Mouse (Mus musculus) midbrain, embryonic 16.5 days (tissue): ENCODE measurements at regions not wholly inside any gene's neighbourhood (a gene's known extent, or its start where the extent isn't known, plus 50 kb on each side); places are given as distances from the start of the nearest gene placed in this dataset.

Source experiments
- ATAC-seq: fragments of 200-750 bp; cut with Nextera tagmentation; 2 replicates; pipeline ENCODE4 v1.8.0; 2017; ENCODE audit warnings: moderate TSS enrichment
- H3K27ac ChIP-seq: fragments of 300-500 bp; sonication (generic); 2 replicates; pipeline ENCODE4 v1.5.1; 2014; ENCODE audit warnings: mild to moderate bottlenecking, low read length, mixed read lengths
- H3K27me3 ChIP-seq: fragments of 300-500 bp; sonication (generic); 2 replicates; pipeline ENCODE4 v1.6.1; 2014; ENCODE audit warnings: low read depth, low read length, mixed read lengths; ENCODE audit not compliant: control insufficient read depth, insufficient read depth
- H3K36me3 ChIP-seq: fragments of 300-500 bp; sonication (generic); 2 replicates; pipeline ENCODE4 v1.6.1; 2014; ENCODE audit warnings: mild to moderate bottlenecking, low read length, moderate library complexity, mixed read lengths; ENCODE audit not compliant: control insufficient read depth, insufficient read depth
- H3K4me1 ChIP-seq: fragments of 300-500 bp; sonication (generic); 2 replicates; pipeline ENCODE4 v1.6.1; 2014; ENCODE audit warnings: mild to moderate bottlenecking, low read length, mixed read lengths; ENCODE audit not compliant: control insufficient read depth, insufficient read depth
- H3K4me2 ChIP-seq: fragments of 300-500 bp; sonication (generic); 2 replicates; pipeline ENCODE4 v1.6.1; 2014; ENCODE audit warnings: mild to moderate bottlenecking, low read length, mixed read lengths
- H3K4me3 ChIP-seq: fragments of 300-500 bp; sonication (generic); 2 replicates; pipeline ENCODE4 v1.5.1; 2014; ENCODE audit warnings: low read depth, mild to moderate bottlenecking, low read length, moderate library complexity, mixed read lengths
- H3K9ac ChIP-seq: fragments of 300-500 bp; sonication (generic); 2 replicates; pipeline ENCODE4 v1.6.1; 2014; ENCODE audit warnings: low read depth, low read length, mixed read lengths
- H3K9me3 ChIP-seq: fragments of 300-500 bp; sonication (generic); replicated peaks from 2 replicates; pipeline ENCODE4 v1.6.1; 2014; ENCODE audit warnings: mild to moderate bottlenecking, low read length, mixed read lengths; ENCODE audit not compliant: control insufficient read depth, poor library complexity, severe bottlenecking
- WGBS: fragments of 180-500 bp; shearing (Covaris S2); extraction: QIAGEN DNeasy Blood & Tissue Kit; methylation state at CpG from one replicate; pipeline ENCODE4 v1.1.7; 2014; 5-methylcytosine and 5-hydroxymethylcytosine counted together

- no peak for ATAC-seq
- H3K4me2 ChIP-seq = no peak overlapping the region
- 39% methylated on average over 7 of the region's 7 CpGs for WGBS
- H3K27ac ChIP-seq = no peak overlapping the region
- H3K9me3 ChIP-seq = no peaks in the 10 kb centered on the region
- no peaks in the 10 kb centered on the region for H3K36me3 ChIP-seq
- H3K4me1 ChIP-seq = no peaks in the 10 kb centered on the region; the same call in 1 of the 2 replicates
- no peak overlapping the region for H3K9ac ChIP-seq
- H3K4me3 ChIP-seq = no peak overlapping the region
- no peaks in the 10 kb centered on the region for H3K27me3 ChIP-seq
These were observed 58.0 kb upstream of the Dmrta1 start for GRCm38 (mm10) chr4:89621260-89621659.

DNA sequence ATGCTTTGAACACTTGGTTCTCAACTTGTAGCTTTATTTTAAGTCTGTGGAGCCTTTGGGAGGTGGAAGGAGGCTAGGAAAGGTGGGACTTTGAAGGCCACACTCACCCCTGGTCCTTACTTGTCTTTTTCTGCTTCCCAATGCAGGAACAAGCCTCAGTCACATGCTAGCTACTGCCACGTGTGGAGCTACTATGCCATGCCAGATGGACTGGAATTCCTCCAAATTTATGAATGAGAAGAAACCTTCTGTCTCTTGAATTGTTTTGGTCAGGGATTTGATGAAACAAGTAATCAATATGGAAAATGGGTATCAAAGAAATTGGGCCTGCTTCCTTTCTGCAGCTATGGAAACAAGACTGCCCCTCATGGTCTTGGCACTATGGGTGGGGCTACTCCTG, 74.5 kb upstream of the Dmrta1 start:
- ATAC-seq = no peak

DNA sequence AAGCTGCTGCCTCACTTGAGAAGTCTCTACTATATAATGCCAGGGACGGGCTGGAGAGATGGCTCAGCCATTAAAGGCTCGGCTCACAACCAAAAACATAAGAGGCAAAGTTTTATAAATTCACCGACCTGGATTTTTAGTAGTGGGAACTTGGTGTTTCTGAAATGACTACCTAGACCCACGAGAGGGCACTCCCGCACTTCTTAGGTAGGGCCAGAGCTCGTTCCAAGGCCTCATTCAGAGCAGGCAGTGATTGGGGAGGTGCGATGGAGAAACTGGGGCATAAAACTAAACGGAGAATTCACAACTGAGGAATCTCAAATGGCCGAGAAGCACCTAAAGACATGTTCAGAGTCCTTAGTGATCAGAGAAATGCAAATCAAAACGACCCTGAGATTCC, 103.7 kb upstream of the Dmrta1 start:
- Histone ChIP-seq H3K9ac (no peak overlapping the region), H3K9me3 (no peaks in the 10 kb centered on the region), H3K4me3 (no peak overlapping the region), H3K36me3 (no peaks in the 10 kb centered on the region), H3K4me1 (no peaks in the 10 kb centered on the region), H3K4me2 (no peak overlapping the region), H3K27me3 (no peaks in the 10 kb centered on the region), H3K27ac (no peak overlapping the region)
- 13% methylated on average over 10 of the region's 10 CpGs for WGBS
- peak; percentile 87; the same call in 1 of the 2 replicates for ATAC-seq

More for the DNA sequence above, 74.5 kb upstream of the Dmrta1 start:
- Histone ChIP-seq H3K4me2 (no peak overlapping the region), H3K4me3 (no peak overlapping the region), H3K36me3 (no peaks in the 10 kb centered on the region), H3K27ac (no peak overlapping the region), H3K9me3 (no peaks in the 10 kb centered on the region), H3K9ac (no peak overlapping the region), H3K27me3 (no peaks in the 10 kb centered on the region), H3K4me1 (no peaks in the 10 kb centered on the region)
- WGBS = 58% methylated on average over 1 of the region's 1 CpGs

DNA sequence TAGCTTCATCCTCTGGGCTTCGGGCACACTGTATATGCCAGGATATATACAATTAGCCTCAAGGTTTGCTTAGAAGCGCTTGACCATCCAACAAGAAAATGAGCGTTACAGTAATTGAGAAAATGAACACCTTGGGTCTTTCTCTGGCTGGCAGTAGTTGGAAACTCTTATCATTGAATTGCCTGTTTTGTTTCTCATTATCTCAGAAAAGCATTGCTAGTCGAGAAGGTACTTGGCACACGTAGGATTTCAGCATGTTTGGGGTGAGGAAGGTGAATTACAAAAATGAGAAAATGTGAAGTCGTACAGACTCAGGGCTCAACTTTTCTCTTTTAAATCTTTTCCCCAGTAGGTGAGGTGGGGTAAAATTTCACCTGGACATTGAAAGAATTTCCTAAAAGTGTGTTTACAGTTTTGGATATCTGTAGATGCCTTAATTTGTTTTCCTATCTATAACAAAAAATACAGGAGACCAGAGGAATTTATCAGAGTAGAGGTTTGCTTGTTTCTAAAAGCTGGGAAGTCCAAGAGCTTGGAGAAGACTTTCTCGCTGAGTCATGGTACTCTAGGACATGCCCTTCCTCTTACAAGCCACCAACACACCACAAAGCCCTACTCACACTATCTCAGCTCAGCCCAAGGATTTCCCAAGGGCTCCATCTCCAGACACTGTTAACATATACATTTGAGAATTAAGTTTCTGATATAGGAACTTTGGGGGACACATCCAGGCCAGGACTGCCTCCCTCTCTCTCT, 124.3 kb upstream of the Dmrta1 start:
- H3K36me3 ChIP-seq = no peaks in the 10 kb centered on the region
- WGBS = 85% methylated on average over 7 of the region's 7 CpGs
- no peak for ATAC-seq
- H3K9me3 ChIP-seq = no peaks in the 10 kb centered on the region
- no peak overlapping the region for H3K4me3 ChIP-seq
- no peak overlapping the region for H3K9ac ChIP-seq
- H3K27me3 ChIP-seq = no peaks in the 10 kb centered on the region
- H3K27ac ChIP-seq = no peak overlapping the region
- no peaks in the 10 kb centered on the region for H3K4me1 ChIP-seq
- no peak overlapping the region for H3K4me2 ChIP-seq

- Histone ChIP-seq H3K4me3 (no peak overlapping the region), H3K27me3 (no peaks in the 10 kb centered on the region), H3K9me3 (no peaks in the 10 kb centered on the region), H3K36me3 (no peaks in the 10 kb centered on the region), H3K4me2 (no peak overlapping the region), H3K4me1 (no peaks in the 10 kb centered on the region), H3K27ac (no peak overlapping the region), H3K9ac (no peak overlapping the region)
- 74% methylated on average over 6 of the region's 6 CpGs for WGBS
- ATAC-seq = no peak
These were observed 126.7 kb upstream of the Dmrta1 start for GRCm38 (mm10) chr4:89552556-89552955.

DNA sequence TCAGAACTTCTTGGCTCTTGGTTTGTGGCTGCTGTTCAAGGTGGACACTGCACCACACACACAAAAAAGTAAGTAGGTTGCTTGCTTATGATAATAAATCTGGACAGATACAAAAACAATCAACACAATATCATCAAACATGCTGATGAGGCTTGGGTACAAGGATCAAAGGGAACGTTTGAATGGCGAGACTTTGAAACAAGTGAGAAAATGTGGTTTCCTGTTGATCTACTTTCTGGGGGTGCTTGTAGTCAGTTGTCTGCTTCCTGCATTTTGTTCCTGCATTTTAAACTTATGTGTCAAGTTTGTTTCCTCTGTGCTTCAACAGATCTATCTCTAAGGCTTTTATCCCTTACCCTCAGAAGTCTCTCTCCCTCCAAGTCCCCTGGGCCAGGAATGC, 128.7 kb upstream of the Dmrta1 start:
- no peak overlapping the region for H3K27ac ChIP-seq
- H3K4me3 ChIP-seq = no peak overlapping the region
- H3K4me2 ChIP-seq = no peak overlapping the region
- WGBS = 84% methylated on average over 2 of the region's 2 CpGs
- H3K9me3 ChIP-seq = no peaks in the 10 kb centered on the region
- H3K9ac ChIP-seq = no peak overlapping the region
- no peak for ATAC-seq
- no peaks in the 10 kb centered on the region for H3K27me3 ChIP-seq
- H3K4me1 ChIP-seq = no peaks in the 10 kb centered on the region
- H3K36me3 ChIP-seq = no peaks in the 10 kb centered on the region

DNA sequence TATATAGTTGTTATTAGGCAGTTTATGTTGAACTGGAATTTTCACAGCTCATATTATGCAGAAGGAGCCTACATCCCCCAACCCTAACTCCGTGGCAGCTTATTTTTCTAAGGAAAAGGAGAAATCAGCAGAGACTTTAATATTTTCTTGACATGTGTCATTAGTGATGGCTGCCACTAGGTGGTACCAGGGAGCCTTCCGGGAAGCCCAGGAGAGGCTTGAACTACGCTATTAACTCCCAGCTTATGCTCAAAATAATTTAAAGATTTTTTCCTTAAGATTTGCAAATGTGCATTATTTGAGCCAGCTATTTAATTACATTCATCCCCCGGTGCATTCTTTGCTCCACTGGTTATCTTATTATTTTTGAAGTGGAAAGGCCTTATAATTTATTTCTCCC, 146.8 kb upstream of the Dmrta1 start:
- Histone ChIP-seq H3K9ac (no peak overlapping the region), H3K9me3 (no peaks in the 10 kb centered on the region), H3K4me1 (no peaks in the 10 kb centered on the region), H3K4me2 (no peak overlapping the region), H3K4me3 (no peak overlapping the region), H3K36me3 (no peaks in the 10 kb centered on the region), H3K27me3 (no peaks in the 10 kb centered on the region), H3K27ac (no peak overlapping the region)
- 8% methylated on average over 4 of the region's 4 CpGs for WGBS
- peak; percentile 71 for ATAC-seq

DNA sequence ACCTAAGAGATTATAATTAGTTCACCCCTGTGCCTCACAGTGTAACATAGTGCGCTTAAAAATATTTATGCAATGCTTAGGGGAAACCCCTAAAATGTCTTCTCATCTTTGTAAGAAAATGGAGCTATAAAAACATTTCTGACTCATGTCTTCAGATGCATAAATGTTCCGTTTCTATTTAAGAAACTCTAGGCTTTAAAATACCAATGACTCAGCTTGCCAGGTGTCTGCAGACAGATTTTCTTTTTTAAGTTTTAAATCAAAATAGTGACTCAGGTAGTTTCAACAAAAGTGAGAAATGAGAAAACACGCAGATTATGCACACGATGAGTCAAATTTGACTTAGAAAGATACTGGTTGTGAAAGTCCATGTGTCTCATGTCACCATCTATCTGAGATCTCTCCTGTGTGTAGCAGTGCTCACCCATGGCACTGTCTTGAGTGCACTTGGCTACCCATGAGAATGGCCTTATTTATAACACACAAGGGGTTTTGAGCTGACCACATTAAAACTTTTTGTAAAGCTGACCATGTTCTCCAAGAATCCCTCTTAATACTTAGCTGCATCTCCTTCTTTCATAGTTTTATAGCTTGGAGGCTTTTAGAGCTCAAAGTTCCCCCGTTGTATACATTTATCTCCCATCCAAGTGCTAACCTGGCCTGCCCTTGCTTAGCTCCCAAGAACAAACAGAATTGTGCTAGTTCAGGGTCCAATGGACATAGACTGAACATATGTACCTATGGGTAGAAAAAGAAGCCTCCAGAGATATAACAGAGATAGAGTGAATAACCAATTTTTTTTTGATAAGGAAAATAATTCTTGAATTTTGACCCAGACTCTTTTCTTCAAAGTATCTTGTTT, 149.0 kb upstream of the Dmrta1 start:
- H3K27ac ChIP-seq = no peak overlapping the region
- ATAC-seq = no peak

GRCm38 (mm10) chr4:89527966-89528365, 151.3 kb upstream of the Dmrta1 start:
- H3K4me2 ChIP-seq = no peak overlapping the region
- H3K27ac ChIP-seq = no peak overlapping the region
- WGBS = 67% methylated on average over 1 of the region's 1 CpGs
- ATAC-seq = no peak
- H3K4me1 ChIP-seq = peaks cover 4% of the 10 kb centered on the region; the same call in 1 of the 2 replicates
- peaks cover 22% of the 10 kb centered on the region for H3K27me3 ChIP-seq
- H3K9me3 ChIP-seq = no peaks in the 10 kb centered on the region
- H3K36me3 ChIP-seq = no peaks in the 10 kb centered on the region
- H3K9ac ChIP-seq = no peak overlapping the region
- no peak overlapping the region for H3K4me3 ChIP-seq

More for the DNA sequence above, 149.0 kb upstream of the Dmrta1 start:
- H3K27me3 ChIP-seq = peaks cover 10% of the 10 kb centered on the region
- H3K4me3 ChIP-seq = no peak overlapping the region
- H3K36me3 ChIP-seq = no peaks in the 10 kb centered on the region
- no peak overlapping the region for H3K9ac ChIP-seq
- no peaks in the 10 kb centered on the region for H3K9me3 ChIP-seq
- H3K4me2 ChIP-seq = no peak overlapping the region
- WGBS = 87% methylated on average over 5 of the region's 5 CpGs
- no peaks in the 10 kb centered on the region for H3K4me1 ChIP-seq
